8 mouse cellular contexts compared by ENCODE assay signal in the genomic region with DNA sequence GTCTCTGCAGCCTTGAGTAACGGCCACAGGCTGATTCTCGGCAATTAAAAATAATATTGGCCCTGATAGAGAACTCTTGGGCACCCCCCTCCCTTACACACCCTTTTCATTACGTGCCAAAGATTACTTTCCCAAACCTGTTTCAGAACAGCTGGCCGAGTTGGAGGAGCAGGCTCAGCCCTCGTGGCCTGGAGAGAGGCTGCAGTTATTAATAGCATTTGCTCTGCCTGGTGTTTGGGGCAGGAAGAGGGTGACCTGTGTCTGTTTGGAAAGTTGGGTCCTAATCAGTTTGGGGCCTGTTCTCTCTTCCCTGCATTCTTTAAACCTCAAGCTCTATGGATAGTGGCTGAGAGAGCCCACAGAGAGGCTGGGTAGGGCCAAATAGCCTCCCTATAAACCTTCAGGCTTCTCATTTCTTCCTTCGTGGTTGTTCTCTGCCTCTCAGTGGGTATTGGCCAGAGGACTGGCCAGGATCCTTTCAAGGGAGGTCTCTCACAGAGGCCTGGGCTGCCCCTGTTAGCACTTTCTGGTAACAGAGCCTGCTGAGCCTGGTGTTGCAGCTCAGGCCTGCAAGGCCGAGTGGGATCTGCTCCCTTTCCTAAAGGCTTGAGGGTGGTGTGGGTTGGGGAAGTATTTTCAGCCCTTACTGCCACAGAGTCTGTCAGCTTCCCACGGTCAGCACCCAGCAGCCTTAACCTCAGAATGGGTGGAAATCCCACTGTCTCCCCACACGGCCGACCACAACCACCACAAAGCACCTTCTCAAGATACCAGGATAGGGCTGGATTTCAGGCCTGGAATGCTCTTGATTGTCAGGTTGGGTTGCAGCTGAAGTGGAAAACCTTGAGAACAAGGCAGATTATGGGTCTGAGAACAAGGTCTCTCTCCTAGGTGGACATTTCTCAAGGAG.
DNase-seq lines count a peak whose midpoint lies in the region; ATAC-seq lines count a peak whose summit lies in the region.

No protein-coding gene starts in this region.

- 58% methylated on average over 10 of the region's 10 CpGs for WGBS in embryonic facial prominence, embryonic 10.5 days
- WGBS in heart, embryonic 12.5 days = 23% methylated on average over 10 of the region's 10 CpGs

- H3K9ac ChIP-seq in heart, embryonic 12.5 days = peak overlapping the region; percentile 50; the same call in 1 of the 2 replicates

- ATAC-seq in heart, embryonic 12.5 days (ENCODE audit: insufficient number of reproducible peaks, low FRiP score) = peak; percentile 67

- DNase-seq in NIH3T3 (ENCODE audit: low read depth) = peak; percentile 69
- DNase-seq in embryonic facial prominence, embryonic 10.5 days (ENCODE audit: low spot score) = no peak
- peak; percentile 62 for DNase-seq in kidney, postnatal 10 days
- DNase-seq in lung, postnatal 4 days = peak; percentile 56 to 72
- DNase-seq in cerebellum, adult 18-20 months = no peak
- DNase-seq in thymus, postnatal 14 days = no peak
- no peak for DNase-seq in cerebellum, adult 8-10 months

- H3K4me1 ChIP-seq in embryonic facial prominence, embryonic 10.5 days = peaks cover 63% of the 10 kb centered on the region
- H3K4me1 ChIP-seq in heart, embryonic 12.5 days (replicated peaks) = peaks cover 69% of the 10 kb centered on the region

- no peak overlapping the region for H3K4me2 ChIP-seq in heart, embryonic 12.5 days

- H3K27ac ChIP-seq in embryonic facial prominence, embryonic 10.5 days (replicated peaks) = peak overlapping the region; percentile 84
- peak overlapping the region; percentile 98 for H3K27ac ChIP-seq in heart, embryonic 12.5 days (ENCODE audit: poor library complexity, severe bottlenecking)

- no peaks in the 10 kb centered on the region for H3K9me3 ChIP-seq in embryonic facial prominence, embryonic 10.5 days
- no peaks in the 10 kb centered on the region for H3K9me3 ChIP-seq in heart, embryonic 12.5 days (replicated peaks)

- no peaks in the 10 kb centered on the region for H3K27me3 ChIP-seq in embryonic facial prominence, embryonic 10.5 days (replicated peaks; ENCODE audit: low read depth, poor library complexity, severe bottlenecking)
- no peaks in the 10 kb centered on the region for H3K27me3 ChIP-seq in heart, embryonic 12.5 days (replicated peaks)

- no peaks in the 10 kb centered on the region for H3K36me3 ChIP-seq in embryonic facial prominence, embryonic 10.5 days (replicated peaks)
- no peaks in the 10 kb centered on the region for H3K36me3 ChIP-seq in heart, embryonic 12.5 days

- no peak overlapping the region for H3K4me3 ChIP-seq in embryonic facial prominence, embryonic 10.5 days
- H3K4me3 ChIP-seq in heart, embryonic 12.5 days = no peak overlapping the region

Comparison
In these comparisons a context has a peak if more than half of its experiments do, and no peak if none do; other contexts are left out.
1. DNase-seq: peak in NIH3T3 (single experiment), kidney, postnatal 10 days (single experiment) and lung, postnatal 4 days (2 of 2); none in embryonic facial prominence, embryonic 10.5 days (single experiment), cerebellum, adult 18-20 months (0 of 2), thymus, postnatal 14 days (single experiment) and cerebellum, adult 8-10 months (single experiment).